Mouse (Mus musculus) cerebellum, adult 9-11 months (tissue): ENCODE data around the gene Rhog.

Source experiments
- DNase-seq: peaks from one replicate; pipeline ENCODE4 v3.0.0; 2022

Rhog gene

DNA sequence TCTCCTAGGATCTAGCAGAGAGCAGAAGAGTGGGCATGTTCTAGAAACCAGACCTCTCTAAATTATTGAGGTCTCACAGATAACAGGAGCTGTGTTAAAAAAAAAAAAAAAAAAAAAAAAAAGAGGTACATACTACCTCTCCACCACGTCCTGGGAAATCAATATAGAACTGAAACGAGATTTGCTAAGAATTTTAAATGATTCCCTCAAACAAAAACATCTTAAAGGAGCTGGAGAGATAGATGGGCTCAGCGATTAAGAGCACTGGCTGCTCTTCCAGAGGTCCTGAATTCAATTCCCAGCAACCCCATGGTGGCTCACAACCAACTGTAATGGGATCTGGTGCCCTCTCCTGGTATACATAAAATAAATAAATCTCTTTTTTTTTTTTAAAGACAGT is 44.8 kb downstream of the Rhog start:
- DNase-seq, result no peak

DNA sequence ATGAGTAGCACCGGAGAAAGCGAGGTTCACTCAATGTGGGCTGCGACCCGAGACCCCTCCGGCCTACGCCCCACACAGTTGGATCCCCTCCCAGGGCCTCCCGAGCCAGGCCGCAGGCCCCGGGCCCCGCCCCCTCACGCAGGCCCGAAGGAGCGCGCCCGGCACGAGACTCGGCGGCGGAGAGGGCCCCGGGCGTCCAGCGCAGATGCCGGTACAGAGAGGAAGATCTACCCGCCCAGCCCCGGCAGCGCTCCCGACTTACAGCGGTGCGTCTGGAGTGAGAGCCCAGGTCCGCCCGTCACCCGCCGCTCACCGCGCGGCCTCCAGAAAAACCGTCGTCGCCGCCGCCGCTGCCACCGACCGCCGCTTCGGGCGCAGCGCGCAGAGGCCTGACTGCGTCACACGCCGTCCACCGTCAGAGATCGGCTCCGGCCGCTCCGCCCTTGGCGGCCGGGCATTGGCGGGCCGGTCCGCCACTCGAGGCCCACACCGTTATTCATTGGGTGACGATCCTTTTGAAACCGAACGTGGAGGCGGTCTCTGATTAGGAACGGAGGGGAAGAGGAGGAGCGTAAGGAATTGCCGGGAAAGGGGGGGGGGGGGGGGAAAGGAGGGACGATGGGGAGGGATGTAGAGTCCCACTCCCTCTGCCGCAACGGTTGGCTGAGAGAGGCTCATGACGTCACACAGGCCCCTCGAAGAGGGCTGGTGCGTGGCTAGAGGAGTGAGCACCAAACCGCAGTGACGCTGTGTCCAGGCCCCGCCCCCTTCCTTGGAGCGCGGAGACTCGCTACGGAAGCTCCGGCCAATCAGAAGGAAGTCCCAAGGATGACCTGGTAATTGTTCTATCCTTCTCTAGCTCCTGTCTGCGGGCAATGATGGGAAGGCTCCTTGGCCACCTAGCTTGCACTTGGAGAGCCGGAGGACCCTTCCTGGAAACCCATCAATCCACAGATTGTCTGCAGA is 45.8 kb downstream of the Rhog start, which contains the start of the genes Nup98 and Pgap2:
Nup98 (minus strand) TSS at position 421 of the 966 bp plus-strand sequence.
Pgap2 (plus strand) TSS at position 453 of the 966 bp plus-strand sequence.
- peak; percentile 100 for DNase-seq

DNA sequence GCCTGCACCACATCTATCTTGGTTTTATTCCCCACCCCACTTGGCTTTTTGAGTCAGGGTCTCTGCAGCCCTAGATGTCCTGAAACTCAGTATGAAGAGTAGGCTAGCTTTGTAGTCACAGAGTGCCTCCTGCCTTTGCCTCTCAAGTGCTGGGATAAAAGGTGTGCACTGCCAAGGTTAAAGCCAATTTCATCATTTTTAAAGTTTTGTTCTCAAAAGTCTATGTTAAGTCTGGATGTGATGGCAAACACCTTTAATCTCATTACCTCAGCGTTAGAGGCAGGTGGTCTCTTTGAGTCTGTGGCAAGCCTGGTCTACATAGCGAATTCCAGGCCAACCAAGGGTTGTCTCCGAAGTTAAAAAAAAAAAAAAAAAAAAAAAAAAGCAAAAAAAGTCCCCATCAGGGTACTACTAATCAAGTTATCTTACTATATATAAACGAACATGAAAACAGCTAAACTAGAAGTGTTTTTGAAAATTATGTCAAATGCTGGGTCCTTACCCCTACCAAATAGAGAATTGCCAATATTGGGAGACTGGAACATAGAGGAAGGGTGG is 47.0 kb downstream of the Rhog start:
- DNase-seq, result no peak

DNA sequence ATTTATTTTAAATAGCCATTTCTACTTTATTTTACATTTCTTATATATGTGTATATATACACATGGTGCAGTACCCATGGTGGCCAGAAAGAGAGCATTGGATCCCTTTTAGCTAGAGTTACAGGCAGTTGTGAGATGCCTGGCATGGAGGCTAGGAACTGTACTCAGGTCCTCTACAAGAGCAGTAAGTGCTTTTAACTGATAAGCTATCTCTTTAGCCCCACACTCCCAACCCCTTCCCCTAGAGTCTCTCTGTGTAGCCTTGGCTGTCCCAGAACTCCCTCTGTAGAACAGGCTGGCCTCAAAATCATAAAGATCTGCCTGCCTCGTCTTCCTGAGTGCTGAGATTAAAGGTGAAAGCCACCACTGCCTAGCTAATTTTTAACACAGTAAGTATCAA is 50.2 kb downstream of the Rhog start:
- no peak for DNase-seq

DNA sequence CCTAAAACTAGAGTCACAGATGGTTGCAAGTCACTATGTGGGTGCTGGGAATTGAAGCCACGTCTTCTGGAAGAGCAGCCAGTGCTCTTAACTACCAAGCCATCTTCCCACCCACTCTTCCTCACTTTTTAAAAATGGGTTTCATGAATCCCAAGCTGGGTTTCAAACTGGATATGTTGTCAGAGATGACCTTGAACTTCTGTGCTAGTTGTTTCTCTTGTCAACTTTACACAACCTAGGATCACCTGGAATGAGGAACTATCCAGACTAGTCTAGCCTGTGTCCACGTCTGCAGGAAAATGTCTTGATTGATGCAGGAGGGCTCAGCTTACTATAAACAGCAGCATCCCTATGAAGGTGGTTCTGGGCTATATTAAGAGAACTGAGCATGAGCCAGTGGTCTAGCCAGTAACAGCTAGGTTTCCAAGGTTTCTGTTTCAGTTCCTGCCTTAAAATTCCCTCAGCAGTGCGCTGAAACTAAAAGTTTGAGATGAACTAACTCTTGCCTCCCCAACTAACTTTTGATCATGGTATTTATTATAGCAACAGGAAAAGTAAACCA is 51.5 kb downstream of the Rhog start:
- no peak for DNase-seq

DNA sequence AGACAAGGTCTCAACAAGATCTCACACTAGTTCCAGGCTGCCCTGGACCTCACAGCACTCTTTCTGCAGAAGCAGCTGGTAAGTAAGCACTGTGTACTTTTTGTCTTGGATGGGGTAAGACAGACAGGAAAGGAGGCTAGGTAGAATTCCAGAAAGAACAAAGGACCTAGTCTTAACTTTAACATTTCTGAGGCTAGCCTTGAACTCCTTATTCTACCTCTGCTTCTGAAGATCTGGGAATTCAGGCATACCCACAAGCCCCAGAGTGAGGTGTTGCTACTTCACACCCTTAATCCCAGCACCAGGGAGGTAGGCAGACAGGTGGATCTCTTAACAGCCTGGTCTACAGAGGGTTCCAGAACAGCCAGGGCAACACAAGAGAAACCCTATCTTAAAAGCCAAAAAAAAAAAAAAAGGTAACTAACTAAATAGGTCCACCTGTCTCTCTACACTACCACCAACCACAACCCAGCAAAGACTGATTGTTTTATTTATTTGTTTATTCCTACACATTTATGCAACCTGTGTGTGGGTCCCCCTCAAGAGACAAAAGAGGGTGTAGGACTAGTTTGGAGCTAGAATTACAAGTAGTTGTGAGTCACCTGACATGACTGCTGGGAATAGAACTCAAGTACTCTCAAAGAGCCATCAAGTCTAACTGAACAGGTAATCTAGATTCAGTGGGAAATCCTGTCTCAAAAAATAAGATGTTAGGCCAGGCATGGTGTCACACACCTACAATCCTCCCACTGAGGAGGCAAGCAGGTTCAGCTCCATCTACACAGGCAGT is 54.7 kb downstream of the Rhog start:
- no peak for DNase-seq

DNA sequence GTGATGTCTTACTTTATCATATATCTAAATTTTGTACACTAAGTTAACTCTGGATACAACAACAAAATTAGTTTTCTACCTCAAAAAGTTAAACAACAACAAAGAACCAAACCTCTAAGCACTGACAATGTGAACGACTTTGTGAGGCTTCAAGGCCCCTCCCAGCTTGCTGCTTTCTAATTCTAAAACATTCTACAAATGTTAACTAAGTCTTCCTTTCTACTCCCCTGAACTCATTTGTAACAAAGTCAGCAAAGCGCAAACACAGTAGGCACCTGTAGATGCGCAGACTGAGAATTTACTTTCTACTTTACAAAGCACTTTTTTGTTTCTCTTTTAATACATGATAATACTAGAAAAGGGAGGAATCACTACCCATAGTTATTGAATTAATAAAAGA is 55.3 kb downstream of the Rhog start:
- no peak for DNase-seq

DNA sequence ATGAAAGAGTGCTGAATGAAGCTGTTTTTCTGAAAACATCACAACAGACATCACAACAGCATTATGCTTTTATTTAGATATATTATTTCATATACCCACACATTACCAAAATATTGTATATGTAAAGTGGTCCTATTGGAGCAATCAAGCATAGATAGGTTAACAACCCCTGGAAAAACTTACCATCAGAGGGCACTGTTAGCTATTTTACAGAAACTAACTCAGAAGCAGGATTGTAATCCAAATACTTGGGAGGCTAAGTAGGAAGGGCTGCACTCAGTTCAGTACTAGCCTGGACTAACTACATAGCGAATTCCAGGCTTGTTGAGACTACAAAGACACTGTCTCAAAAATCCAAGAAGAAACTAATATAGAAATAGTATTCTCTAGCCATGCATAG is 63.5 kb downstream of the Rhog start:
- no peak for DNase-seq
